Mouse (Mus musculus) telencephalon, adult 2 months (tissue): ENCODE results near the gene Zic1.

Experiments used
- DNase-seq: peaks from one replicate; pipeline ENCODE4 v3.0.0-alpha.2; 2011; ENCODE audit warnings: low read depth, low spot score

Gene Zic1

GRCm38 (mm10) chr9:91384136-91384500 lies 18.5 kb upstream of the Zic1 start:
- DNase-seq = no peak

- no peak for DNase-seq
These were observed 18.0 kb upstream of the Zic1 start for GRCm38 (mm10) chr9:91383441-91384135.

GRCm38 (mm10) chr9:91382471-91383255 lies 17.1 kb upstream of the Zic1 start:
- no peak for DNase-seq

GRCm38 (mm10) chr9:91382111-91382379 lies 16.4 kb upstream of the Zic1 start:
- DNase-seq = no peak

DNA sequence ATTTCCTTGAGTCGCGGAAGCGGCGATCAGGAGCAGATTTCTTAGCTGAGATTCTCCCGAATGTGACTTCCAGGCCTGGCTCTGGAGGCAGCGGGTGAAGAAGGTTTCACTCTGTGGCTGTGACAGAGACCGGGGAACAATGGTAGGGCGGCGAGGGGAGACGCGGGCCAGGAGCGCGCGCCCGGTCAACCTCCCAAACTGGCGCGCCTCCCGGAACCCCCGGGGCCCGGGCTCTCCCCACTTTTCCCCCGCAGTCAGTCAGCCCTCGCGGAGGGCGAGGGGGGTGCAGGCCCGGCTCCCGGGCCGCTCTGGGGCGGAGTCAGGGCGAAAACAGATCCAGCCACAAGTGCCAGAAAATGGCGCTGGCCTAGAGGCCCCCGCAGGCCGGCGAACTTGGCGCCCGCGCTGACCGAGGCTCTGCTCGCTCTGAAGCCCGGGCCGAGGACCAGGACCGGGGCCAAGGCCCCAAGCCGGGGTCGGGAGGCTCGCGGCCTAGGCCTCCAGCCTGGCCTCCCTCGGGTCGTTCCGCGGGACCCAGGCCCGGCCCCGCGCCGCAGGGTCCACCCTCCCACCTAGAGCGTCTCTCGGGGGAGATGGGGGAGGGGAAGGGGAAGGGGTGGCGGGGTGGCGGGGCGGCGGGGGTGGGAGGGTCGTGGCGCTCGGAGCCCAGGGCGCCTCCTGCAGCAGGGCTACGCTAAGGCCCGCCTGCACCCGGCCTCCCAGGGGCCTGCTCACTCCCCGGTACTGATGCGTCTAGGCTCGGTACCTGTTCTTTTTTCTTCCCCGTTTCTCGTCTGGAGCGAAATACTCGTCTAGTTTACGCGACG lies 15.9 kb upstream of the Zic1 start:
- DNase-seq = no peak

DNA sequence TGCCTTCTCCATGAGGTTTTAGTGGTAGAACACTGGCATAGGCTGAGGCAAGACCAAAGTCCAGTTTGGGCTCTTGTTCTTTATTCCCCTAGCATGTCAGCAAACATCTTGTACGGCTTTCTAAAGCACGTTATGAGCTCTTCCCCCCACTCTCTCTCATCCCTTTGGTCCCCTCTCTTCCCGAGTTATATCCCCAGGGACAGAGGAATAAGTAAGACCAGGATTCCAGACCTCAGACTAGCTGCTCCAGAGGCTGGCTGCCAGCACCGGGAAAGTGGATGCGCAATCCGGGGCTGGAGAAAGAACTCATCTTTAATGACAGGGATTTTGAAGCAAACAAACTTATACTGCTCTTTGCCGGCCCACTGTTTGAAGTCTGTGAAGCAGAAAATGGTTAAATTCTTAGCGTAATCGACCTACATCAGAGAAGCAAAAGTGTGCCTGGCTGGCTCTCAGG lies 14.9 kb upstream of the Zic1 start:
- DNase-seq = no peak

- DNase-seq = no peak
These were observed 14.3 kb upstream of the Zic1 start for GRCm38 (mm10) chr9:91379781-91380457.

GRCm38 (mm10) chr9:91379300-91379635 lies 13.7 kb upstream of the Zic1 start:
- DNase-seq = no peak

GRCm38 (mm10) chr9:91378411-91379299 lies 13.0 kb upstream of the Zic1 start:
- no peak for DNase-seq

DNA sequence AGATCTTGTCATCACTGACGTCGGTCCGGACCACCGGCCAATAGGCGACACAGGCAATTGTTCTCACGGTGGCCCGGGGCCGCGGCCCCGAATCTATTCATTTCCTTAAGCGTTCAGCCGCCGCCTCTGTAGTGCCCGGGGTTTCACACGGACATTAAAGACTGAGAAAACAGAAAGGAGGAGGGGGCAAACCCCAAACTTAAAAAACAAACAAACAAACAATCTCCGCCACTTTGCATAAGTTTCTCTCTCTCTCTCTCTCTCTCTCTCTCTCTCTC lies 12.2 kb upstream of the Zic1 start:
- DNase-seq = no peak

- DNase-seq = no peak
These were observed 11.6 kb upstream of the Zic1 start for GRCm38 (mm10) chr9:91377036-91377872.

GRCm38 (mm10) chr9:91374665-91375064 lies 9.1 kb upstream of the Zic1 start:
- no peak for DNase-seq

GRCm38 (mm10) chr9:91373811-91374575 lies 8.4 kb upstream of the Zic1 start:
- DNase-seq = no peak

DNA sequence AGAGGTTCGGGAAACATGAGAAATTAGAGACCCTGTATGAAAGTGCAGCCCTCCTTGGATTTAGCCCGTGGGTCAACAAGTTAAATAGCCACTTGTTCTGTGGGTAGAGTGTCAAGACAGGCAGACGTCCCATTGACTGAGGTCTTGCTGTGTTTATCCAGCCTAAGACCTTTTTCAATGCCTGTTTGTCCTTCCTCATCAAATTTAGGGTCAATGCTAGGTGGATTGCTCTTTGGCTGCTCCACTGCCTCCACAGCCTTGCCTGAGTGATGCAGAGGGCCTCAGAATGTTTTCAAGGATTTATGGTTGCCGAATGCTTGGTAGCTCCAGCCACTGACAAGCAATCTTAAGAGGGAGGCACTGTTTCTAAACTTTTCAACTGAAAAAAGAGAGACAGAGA lies 6.0 kb upstream of the Zic1 start:
- DNase-seq = no peak

DNA sequence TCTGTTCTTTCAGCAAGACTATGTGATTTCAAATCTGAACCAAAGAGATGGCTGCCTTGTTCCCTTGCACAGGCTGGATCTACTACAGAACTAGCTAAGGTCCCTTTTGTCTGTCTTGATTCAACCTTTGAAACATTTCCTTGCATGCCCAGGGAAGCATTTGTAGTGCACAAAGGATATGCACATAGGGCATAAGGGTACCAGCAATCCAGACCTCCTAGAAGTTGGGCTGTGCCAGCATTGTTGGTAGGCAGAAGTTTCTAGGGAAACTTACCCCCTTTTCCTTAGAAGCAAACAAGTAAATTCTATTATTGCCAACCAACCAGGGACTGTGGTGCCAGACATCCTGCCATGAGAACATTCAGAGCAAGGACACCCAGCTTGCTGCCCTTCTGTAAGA lies 5.4 kb upstream of the Zic1 start:
- no peak for DNase-seq

DNA sequence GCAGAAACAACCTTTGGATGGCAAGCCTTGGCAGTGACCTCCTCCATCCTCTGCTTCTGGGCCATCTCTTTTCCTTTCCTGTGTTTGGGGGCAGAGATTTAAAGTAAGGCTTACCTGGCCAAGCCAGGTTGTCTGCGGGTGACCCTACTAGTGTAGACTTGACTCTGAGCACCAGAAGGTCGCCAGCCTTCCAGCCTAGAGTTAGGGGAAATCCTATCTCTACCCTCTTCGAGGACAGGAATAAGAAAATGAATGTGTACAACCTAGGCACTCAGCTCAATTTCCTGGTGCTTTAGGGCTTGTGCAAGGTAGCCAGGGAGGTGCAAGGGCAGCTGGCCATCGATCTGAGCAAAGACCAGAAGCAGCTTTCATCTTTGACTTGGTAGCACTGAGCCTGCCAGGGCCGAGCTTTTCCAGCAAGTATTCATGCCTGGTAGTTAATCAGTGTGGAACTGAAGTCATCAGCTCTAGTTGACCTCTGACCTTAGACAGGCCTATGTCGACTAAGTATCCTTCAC lies 4.6 kb upstream of the Zic1 start:
- no peak for DNase-seq

GRCm38 (mm10) chr9:91369293-91369991 lies 3.8 kb upstream of the Zic1 start:
- no peak for DNase-seq

DNA sequence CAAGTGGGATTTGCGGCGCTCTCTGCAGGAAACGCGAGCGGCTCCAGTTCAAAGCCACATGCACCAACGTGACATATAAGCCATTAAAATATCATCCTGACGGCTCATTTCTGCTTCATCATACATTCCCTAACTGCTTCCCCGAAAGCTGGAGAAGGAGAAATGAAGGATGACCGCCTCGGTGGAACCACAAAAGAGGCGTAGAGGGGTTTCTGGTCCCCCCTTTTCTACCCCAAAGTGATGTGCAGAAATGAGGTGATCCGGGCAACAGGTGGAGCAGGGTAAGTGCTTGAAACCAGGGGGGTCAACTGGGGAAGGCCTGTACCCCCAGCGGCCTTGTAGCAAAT lies 3.3 kb upstream of the Zic1 start:
- no peak for DNase-seq

- no peak for DNase-seq
These were observed 2.5 kb upstream of the Zic1 start for GRCm38 (mm10) chr9:91368150-91368549.
